Mouse (Mus musculus): ENCODE measurements around the gene Chaf1a. TPM values are rescaled to one million over a fixed set of nuclear protein-coding genes. Genes with fewer than 3 reads are reported as not detected.
"Not testable (repeated sequence)": the region's sequence is repeated elsewhere in the genome, so short reads cannot be mapped to it uniquely, and the experiment has no call there.

Gene Chaf1a
- total RNA-seq, 2 experiments from 2014 or later, result 13.4 to 14.0 TPM

DNA sequence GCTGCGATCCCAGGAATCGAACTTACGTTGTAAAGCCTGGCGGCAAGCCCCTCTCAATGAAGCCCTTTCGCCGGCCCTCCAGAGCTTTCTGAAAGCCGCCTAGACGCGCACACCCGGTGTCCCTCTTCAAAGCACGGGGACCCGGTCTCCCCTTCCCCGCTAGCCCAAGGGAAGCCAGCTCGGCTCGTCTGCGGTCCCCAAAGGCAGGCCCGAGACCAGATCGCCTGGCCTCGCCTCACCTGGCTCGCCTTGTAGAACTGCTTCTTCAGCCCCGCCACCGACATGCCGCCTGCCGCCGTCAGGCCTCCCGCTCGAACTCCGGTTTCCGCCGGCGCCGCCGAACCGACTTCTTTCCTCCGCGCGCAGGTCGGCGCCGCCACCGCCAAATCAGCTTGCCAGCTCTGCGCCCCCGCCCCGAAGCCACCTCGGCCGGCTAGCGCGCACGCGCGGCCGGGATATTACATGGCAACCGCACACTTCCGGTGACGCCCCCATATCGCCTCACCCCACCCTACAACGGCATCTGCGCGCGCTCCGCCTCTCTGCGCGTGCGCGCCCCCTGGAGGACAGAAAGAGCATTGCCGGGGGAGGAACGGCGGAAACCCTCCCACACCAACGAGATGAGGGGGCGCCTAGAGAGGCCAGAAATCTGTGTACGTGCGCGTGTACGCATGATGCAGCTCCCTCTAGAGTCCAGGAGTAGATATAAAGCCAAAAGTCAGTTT lies 3.9 kb upstream of the Chaf1a start, which contains the start of gene Sh3gl1:
Gene Sh3gl1 (minus strand): TSS at position 460 of the 725 bp plus-strand sequence.
- DNase-seq (ENCODE audit: low spot score in 2 of 2), result peak; percentile 99

DNA sequence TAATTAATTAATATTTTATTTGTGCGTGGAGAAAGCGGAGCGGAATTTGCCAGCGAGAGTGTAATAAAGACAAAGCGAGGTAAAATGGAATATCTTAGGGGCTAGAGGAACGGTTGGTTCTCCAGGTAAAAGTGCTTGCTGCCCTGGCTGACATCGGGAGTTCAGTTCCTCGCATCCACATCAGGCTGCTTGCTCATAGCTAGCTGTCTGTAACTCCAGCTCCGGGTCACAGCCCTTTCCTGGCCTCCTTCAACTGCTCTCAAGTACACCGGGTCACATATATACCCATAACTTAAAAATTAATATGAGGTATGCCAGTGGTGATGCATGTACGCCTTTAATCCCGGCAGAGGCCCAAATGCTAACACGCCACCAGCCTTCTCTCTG lies 3.3 kb upstream of the Chaf1a start:
- DNase-seq (ENCODE audit: low spot score in 2 of 2), result no peak

DNA sequence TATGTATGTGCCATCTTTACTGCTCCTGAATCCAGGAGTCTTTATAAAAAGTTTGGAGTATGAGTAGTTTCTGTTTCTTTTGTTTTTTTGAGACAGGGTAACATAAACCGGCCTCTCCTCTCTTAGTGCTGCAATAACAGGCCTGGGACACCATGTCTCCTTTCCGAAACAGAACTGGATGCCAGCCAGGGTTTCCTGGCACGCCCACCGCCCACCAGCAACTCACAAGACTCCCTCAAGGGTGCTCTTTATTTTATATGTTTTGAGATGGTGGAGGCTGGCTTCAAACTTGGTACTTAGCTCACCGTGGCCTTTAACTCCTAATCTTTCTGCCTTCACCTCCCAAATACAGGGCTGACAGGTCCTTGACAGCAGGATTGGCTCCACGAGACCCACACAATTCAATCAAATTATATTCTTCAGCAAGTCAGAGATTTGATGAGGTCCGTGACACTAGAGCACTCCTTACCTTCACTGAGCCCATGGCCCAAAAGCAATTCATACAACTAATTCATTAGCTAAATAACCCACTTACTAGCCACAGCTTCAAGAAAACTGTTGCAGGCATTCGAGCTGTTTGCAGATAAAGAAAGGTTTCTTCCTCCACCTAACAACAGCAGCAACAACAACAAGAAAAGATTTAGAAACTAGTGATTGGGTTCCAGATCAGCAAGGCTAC lies 1.5 kb upstream of the Chaf1a start:
- DNase-seq (ENCODE audit: low spot score in 2 of 2), result no peak

DNA sequence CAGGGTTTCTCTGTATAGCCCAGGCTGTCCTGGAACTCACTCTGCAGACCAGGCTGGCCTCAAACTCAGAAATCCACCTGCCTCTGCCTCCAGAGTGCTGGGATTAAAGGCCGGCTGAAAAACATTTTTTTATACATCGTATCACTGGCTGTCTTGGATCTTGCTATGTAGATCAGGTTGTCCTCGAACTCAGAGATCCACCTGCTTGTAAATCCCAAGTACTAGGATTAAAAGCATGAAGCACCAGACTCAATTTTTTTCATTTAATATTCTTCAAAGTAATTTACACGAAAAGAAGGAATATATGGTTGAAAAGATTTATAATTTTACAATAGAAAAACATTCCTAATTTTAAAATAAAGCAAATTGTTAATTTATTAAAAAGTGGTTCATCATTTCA lies 894 bp upstream of the Chaf1a start:
- no peak for DNase-seq (ENCODE audit: low spot score in 2 of 2)

DNA sequence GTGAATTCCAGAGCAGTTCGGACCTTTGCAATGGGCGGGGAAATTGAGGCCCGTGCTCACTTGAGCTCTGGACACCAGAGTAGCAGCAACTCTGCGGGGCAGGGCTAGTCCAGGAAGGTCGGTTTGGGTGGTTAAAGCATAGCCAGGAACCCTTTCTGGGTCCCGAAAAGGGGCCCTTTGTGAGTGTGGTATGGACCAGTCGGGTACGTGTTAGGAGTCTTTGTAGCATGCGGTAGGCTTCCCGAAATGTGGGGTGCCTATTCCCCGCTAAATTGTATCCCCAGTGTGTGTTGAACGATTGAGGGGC lies 571 bp downstream of the Chaf1a start:
- DNase-seq (ENCODE audit: low spot score in 2 of 2), result no peak

DNA sequence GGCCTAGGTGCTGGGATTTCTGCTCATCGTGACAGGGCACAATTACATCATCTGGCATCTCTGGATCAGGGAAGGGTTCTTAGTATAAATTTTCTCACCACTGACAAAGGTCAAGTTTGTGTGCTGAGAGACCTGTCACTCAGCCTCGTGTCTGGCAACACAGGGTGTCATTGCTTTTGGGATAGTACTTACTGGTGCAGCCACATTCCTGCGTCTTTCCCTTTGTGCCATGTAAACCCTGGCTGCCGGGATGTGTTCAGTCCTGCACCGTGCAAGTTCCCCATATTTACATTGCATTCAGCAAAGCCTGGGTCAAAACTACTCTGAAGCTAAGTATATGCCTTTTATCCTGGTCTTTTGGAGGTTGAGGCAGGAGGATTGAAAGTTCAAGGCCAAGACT lies 11.1 kb downstream of the Chaf1a start:
- no peak for DNase-seq (ENCODE audit: low spot score in 2 of 2)

DNA sequence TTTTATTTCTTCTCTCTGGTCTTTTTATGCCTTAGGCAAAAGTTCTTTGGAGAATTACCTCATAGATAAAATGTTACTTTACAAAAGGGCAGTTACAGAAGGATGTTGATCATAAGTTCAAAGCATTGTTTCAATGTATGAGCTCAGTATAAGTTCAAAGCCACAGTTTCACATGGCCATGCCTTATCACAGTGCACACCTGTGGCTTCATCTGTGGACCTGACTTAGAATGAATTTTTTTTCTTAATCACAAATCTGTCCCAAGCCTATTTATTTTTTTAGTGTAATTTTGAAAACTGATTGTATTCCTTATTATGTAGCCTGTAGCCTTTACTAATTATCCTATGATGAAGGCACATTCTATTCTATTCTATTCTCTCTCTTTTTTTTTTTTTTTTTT lies 14.7 kb downstream of the Chaf1a start:
- DNase-seq (ENCODE audit: low spot score in 2 of 2), result no peak

DNA sequence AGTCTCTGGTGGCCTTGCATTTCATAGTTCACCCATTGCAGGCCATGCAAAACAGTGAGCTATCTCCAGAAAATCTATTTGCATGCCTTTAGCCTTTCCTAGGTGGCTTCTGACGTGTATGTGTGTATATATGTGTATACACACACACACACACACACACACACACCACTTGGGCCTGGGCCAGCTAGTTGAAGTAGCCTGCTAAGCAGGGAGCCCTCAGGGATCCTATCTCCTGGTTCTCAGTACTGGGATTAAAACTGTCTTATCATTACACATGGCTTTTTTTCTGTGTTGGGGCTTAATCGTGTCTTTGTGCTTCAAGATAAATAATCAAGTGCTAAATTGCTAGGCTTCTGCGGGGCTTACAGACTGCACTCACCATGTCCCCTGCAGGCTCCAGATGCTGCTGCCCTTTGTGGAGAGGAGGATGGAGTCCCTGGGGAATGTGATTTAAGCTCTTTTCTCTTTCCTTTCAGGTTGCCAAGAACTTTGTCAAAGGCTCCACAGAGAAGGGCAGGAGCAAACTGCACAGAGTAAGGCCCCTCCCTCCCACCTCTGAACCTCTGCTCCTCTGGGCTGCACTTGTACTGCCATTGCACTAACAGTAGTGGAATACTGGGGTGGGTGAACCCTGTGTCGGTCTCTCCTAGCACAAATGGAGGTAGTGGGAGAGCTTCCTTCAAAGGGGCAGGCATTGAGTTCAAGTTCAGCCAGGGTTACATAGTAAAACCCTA lies 15.9 kb downstream of the Chaf1a start:
- no peak for DNase-seq (ENCODE audit: low spot score in 2 of 2)

DNA sequence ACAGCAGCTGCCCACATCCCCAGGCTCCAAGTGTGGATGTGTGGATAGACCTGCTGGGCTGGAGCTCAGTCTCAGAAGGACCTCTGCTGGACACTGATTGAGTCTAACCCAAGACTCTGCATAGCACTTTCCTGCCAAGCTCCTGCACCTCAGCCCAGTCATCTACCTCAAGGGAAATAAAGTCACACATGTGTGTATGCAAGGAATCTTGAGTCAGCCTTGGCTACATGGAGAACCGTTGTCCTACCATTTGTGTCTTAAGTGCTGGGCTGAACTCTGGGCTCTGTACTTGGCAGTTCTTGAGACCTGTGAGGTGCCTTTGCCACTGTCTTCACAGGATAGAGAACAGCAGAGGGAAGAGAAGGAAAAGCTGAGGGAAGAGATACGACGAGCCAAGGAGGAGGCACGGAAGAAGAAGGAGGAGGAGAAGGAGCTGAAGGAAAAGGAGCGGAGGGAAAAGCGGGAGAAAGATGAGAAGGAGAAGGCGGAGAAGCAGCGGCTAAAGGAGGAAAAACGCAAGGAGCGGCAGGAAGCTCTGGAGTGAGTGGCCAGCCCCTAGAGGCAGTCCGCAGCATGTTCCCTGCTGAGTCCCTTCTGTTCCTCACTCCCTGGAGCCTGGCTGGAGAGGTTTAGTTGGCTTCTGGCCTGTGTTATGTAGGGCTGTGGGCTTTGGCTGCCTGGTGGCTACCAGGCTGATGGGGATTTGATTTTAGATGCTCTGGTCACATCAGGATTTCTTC lies 17.3 kb downstream of the Chaf1a start:
- DNase-seq (ENCODE audit: low spot score in 2 of 2), result no peak

DNA sequence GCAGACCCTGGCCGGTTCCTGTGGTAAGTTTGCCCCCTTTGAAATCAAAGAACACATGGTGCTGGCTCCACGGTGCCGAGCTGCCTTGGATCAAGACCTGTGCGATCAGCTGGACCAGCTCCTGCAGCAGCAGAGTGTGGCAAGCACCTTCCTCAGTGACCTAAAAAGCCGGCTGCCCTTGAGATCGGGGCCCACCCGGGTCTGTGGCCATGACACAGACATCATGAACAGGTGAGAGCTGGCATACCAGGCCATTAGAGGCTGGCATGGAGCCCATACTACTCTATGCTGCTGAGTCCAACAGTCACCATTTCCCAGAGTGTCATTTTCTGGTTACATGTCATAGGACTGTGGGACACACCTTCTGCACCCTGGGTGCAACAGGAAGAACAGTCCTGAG lies 21.8 kb downstream of the Chaf1a start:
- no peak for DNase-seq (ENCODE audit: low spot score in 2 of 2)

DNA sequence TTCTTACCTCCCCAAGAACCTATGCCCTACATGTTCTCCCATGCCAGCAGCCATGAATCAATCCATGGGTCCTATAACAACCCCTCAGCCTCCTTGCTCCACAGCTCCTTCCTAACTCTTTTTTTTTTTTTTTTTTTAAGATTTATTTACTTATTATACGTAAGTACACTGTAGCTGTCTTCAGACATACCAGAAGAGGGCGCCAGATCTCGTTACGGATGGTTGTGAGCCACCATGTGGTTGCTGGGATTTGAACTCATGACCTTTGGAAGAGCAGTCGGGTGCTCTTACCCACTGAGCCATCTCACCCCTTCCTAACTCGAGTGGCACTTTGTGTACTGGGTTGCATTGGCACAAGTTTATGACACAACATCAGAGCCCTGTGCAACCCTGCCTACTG lies 25.5 kb downstream of the Chaf1a start:
- not testable (repeated sequence) for DNase-seq (ENCODE audit: low spot score in 2 of 2)

DNA sequence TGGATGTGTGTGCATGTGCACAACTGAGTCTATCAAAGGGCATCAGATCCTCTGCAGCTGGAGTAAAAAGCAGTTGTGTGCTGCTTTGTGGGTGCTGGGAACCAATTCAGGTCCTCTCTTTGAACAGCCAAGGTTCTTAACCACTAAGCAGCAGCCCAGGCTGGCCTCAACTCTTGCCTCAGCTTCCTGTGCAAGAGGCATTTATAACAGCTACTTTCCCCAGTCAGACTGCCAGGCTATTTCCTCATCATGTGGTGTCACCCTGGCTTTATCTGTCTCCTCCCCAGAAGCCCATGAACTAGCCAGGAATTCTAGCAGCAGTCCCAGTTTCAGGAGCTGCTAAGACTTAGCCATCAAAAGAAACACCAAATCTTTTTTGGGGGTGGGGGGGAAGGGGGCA lies 26.2 kb downstream of the Chaf1a start:
- DNase-seq (ENCODE audit: low spot score in 2 of 2), result no peak

DNA sequence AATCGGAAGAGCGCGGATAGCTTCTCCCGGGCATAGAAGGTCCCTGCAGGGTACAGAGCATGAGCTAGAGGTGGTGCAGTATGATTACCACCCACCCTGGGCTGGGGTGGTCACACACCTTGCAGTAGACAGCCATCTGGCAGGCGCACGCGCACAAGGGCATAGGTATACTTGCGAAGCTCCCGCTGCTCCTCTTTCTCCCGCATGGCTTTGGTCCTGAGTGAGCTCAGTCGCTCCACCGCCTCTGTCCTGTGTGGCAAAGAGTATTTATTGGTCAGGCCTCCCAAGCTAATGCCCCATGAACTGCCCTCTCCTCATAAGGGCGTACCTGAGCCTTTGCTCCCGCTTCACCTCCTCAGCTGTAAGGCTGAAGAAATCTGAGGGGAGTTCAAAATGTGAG lies 28.8 kb downstream of the Chaf1a start:
- no peak for DNase-seq (ENCODE audit: low spot score in 2 of 2)

DNA sequence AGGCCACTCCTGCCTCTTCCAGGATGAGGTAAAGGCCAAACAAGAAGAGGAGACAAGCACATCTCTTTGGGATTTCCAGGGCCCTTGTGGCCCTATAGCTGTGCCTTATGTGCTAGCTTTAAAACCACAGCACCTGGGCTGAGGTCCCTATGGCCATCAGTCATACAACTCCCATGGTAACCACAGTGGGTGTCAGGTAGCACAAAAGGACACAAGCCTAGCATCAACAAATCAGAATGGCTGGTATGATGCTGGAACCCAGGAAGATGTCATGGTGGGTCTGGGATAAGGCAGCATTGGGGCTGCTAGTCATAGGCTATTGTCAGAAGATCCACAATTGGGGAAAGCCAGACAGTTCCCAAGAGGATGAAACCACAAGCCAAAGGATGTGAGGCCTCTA lies 30.9 kb downstream of the Chaf1a start:
- DNase-seq (ENCODE audit: low spot score in 2 of 2), result no peak

DNA sequence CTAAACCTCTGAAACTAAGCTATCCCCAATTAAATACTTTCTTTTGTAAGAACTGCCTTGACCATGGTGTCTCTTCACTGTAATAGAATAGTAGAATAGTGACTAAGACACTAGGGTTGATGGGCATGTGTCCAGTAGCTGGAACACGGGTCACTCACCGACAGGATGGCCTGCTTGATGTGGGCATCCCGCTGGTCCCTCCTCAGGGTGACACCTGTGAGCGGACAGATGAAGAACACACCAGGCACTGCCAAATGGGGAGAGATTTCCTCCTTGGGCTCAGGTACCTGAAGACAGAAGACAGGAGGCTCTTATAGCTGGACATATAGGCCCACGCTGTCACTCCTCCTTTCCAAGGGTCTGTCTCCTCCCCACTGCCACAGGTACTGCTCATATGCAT lies 32.0 kb downstream of the Chaf1a start:
- DNase-seq (ENCODE audit: low spot score in 2 of 2), result no peak

DNA sequence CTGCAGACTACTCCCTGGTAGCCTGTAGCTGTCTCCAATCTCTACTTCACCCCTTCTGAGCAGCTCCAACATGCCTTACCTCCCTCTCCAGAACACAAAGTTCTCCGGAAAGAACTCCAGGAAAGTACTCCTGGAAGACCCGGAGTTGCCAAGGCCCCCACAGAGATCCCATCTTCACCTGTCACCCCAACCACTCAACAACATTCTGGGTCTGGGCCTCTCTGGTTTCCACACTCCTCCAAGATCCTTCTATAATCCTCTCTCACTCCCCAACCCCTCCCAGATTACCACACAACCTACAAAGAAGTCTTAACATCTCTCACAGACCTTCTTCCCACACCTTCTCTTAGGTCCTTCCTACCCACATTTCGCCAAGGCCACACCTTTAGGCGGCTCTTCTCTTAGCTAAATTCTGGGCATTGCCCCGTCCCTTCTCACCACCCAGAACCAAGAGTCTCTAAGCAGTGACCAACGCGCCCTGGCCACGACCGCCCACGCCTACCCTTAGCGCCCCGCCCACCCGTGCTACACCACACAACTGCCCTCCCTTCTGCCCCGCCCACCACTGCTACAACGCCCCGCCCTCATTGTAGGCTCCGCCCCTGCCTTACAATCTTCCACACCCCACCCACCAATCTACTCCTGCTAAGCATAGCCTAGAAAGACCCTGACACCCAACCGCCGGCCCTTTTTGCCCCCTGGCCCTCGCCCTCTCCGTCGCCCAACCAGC lies 34.0 kb downstream of the Chaf1a start:
- DNase-seq (ENCODE audit: low spot score in 2 of 2), result peak; percentile 75 to 88

DNA sequence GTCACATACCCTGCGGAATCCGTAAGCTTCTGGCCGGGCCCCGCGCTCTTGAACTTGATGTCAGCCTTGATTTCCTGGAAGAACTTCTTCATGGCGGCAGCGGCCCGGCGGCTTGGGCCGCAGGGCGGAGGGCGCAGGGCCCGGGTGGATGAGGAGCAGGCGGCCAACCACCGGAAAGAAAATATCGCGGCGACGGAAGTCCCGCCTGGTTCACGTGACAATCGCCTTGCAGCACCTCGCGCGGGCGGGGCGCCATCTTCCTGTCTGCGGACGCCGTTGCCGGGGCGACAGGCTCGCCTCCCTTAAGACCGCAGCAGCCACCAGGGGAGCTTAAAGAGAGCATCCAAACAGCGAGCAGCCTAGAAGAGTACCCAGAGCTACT lies 34.6 kb downstream of the Chaf1a start, which contains the start of gene Ubxn6:
Gene Ubxn6 (minus strand): TSS at position 202 of the 382 bp plus-strand sequence.
- DNase-seq (ENCODE audit: low spot score in 2 of 2), result peak; percentile 97 to 99

DNA sequence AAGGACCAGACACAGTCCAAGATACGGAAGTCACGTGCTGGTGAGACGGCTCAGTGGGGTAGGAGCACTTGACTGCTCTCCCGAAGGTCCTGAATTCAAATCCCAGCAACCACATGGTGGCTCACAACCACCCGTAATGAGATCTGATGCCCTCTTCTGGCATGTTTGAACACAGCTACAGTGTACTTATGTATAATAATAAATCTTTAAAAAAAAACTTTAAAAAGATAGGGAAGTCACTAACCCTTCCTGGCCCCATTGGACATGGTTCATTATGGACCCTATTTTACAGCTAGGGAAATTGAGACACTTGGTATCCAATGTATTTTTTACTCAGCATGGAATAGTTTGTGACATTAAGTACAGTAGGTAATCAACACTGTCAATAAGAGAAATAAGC lies 37.3 kb downstream of the Chaf1a start:
- DNase-seq (ENCODE audit: low spot score in 2 of 2), result no peak

DNA sequence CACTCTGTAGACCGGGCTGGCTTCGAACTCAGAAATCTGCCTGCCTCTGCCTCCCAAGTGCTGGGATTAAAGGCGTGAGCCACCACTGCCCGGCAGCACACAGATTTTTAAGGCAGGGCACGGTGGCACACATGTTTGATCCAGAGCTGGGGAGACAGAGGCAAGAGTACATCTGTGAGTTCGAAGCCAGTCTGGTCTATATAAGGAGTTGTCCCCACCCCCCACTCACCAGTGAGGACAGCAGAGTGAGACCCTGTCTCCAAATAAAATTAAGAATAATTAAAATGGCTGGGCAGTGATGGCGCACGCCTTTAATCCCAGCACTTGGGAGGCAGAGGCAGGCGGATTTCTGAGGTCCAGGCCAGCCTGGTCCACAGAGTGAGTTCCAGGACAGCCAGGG lies 38.1 kb downstream of the Chaf1a start:
- not testable (repeated sequence) for DNase-seq (ENCODE audit: low spot score in 2 of 2)

DNA sequence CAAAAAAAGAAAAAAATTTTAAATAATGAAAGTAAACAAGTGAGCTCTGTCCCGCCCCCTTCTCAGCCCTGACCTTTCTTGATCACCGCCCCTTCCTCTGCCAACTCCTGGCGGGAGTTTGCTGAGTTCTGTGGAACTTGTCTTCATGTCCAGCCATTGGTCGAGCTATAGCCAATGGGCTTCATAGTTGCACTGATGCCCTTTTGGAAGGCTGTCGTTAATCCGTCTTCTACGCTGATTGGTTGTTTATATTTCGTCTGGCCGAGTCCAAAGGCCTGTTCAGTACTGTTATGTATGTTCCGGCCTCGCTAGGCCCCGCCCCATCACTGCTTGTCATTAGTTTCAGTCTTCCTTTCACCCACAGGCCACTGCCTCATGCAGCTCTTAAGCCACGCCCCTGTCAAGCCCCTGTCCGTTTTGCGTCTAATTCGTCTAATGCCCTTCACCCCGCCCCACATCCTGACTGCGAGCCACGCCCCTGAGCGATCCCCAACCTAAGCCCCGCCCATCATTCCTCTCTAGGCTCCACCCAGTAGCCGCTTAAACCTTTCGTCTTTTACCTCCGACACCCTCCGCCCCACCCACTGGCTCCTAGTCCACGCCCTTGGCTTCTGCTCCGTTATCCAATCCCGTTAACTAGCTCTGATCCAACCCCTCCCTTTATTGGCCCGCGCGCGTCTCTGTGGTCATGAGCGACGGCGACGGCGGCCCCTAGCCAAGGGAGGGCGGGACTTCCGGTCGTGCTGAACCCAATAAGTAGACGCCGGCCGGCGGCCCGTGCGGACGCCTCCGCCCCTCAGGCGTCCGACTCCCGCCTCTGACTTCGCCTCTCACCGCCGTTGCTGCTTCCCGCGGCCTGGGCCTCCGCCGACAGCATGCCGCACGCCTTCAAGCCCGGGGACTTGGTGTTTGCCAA lies 38.9 kb downstream of the Chaf1a start, which contains the start of gene Hdgfl2:
Gene Hdgfl2 (plus strand): TSS at position 755 of the 916 bp plus-strand sequence.
- DNase-seq (ENCODE audit: low spot score in 2 of 2), result peak; percentile 99 to 100
